Mouse (Mus musculus) liver, embryonic 16.5 days (tissue): ENCODE measurements at regions not wholly inside any gene's neighbourhood (a gene's known extent, or its start where the extent isn't known, plus 50 kb on each side); places are given as distances from the start of the nearest gene placed in this dataset.

Experiments
- ATAC-seq: fragments of 200-750 bp; cut with Nextera tagmentation; 2 replicates; pipeline ENCODE4 v1.8.0; 2017; ENCODE audit warnings: low read depth, mild to moderate bottlenecking, moderate number of reproducible peaks, moderate library complexity
- H3K27ac ChIP-seq: fragments of 300-500 bp; sonication (generic); 2 replicates; pipeline ENCODE4 v1.5.1; 2014; ENCODE audit warnings: mild to moderate bottlenecking, low read length
- H3K27me3 ChIP-seq: fragments of 300-500 bp; sonication (generic); 2 replicates; pipeline ENCODE4 v1.6.1; 2014; ENCODE audit warnings: low read depth, low read length, mixed read lengths; ENCODE audit not compliant: control insufficient read depth, insufficient read depth
- H3K36me3 ChIP-seq: fragments of 300-500 bp; sonication (generic); 2 replicates; pipeline ENCODE4 v1.6.1; 2014; ENCODE audit warnings: mild to moderate bottlenecking; ENCODE audit not compliant: control insufficient read depth, insufficient read depth
- H3K4me1 ChIP-seq: fragments of 300-500 bp; sonication (generic); 2 replicates; pipeline ENCODE4 v1.6.1; 2014; ENCODE audit warnings: low read depth, low read length, mixed read lengths; ENCODE audit not compliant: control insufficient read depth
- H3K4me2 ChIP-seq: fragments of 300-500 bp; sonication (generic); 2 replicates; pipeline ENCODE4 v1.6.1; 2014; ENCODE audit warnings: low read depth, low read length, mixed read lengths
- H3K4me3 ChIP-seq: fragments of 300-500 bp; sonication (generic); 2 replicates; pipeline ENCODE4 v1.5.1; 2014; ENCODE audit warnings: low read depth, mild to moderate bottlenecking, low read length
- H3K9ac ChIP-seq: fragments of 300-500 bp; sonication (generic); 2 replicates; pipeline ENCODE4 v1.6.1; 2014; ENCODE audit warnings: low read depth, low read length
- H3K9me3 ChIP-seq: fragments of 300-500 bp; sonication (generic); replicated peaks from 2 replicates; pipeline ENCODE4 v1.6.1; 2016; ENCODE audit warnings: low read length; ENCODE audit not compliant: control insufficient read depth
- WGBS: fragments of 180-500 bp; shearing (Covaris S2); extraction: QIAGEN DNeasy Blood & Tissue Kit; methylation state at CpG from one replicate; pipeline ENCODE4 v1.1.7; 2014; ENCODE audit not compliant: insufficient replicate concordance; 5-methylcytosine and 5-hydroxymethylcytosine counted together

- Histone ChIP-seq H3K4me2 (no peak overlapping the region), H3K27me3 (no peaks in the 10 kb centered on the region), H3K4me3 (no peak overlapping the region), H3K36me3 (no peaks in the 10 kb centered on the region), H3K27ac (no peak overlapping the region), H3K9me3 (no peaks in the 10 kb centered on the region), H3K4me1 (no peaks in the 10 kb centered on the region), H3K9ac (no peak overlapping the region)
- 62% methylated on average over 4 of the region's 4 CpGs for WGBS
- ATAC-seq: no peak
These were observed 176.8 kb upstream of the Irx5 start for GRCm38 (mm10) chr8:92180651-92181050.

GRCm38 (mm10) chr8:92179327-92179726, 178.1 kb upstream of the Irx5 start:
- Histone ChIP-seq H3K27me3 (no peaks in the 10 kb centered on the region), H3K9me3 (no peaks in the 10 kb centered on the region), H3K4me3 (no peak overlapping the region), H3K9ac (no peak overlapping the region), H3K4me1 (no peaks in the 10 kb centered on the region), H3K36me3 (no peaks in the 10 kb centered on the region), H3K27ac (no peak overlapping the region), H3K4me2 (no peak overlapping the region)
- 56% methylated on average over 2 of the region's 2 CpGs for WGBS
- no peak for ATAC-seq

- H3K27me3 ChIP-seq: no peaks in the 10 kb centered on the region
- ATAC-seq: no peak
- no peak overlapping the region for H3K27ac ChIP-seq
- no peak overlapping the region for H3K9ac ChIP-seq
- H3K36me3 ChIP-seq: no peaks in the 10 kb centered on the region
- H3K4me1 ChIP-seq: no peaks in the 10 kb centered on the region
- WGBS: 76% methylated on average over 5 of the region's 5 CpGs
- no peaks in the 10 kb centered on the region for H3K9me3 ChIP-seq
- H3K4me3 ChIP-seq: no peak overlapping the region
- no peak overlapping the region for H3K4me2 ChIP-seq
These were observed 181.3 kb upstream of the Irx5 start for GRCm38 (mm10) chr8:92176101-92176500.

GRCm38 (mm10) chr8:92174106-92174505, 183.3 kb upstream of the Irx5 start:
- Histone ChIP-seq H3K4me1 (no peaks in the 10 kb centered on the region), H3K36me3 (no peaks in the 10 kb centered on the region), H3K27ac (no peak overlapping the region), H3K4me3 (no peak overlapping the region), H3K4me2 (no peak overlapping the region), H3K9me3 (no peaks in the 10 kb centered on the region), H3K27me3 (no peaks in the 10 kb centered on the region), H3K9ac (no peak overlapping the region)
- no peak for ATAC-seq
- WGBS: 40% methylated on average over 2 of the region's 2 CpGs

GRCm38 (mm10) chr8:92171578-92171977, 185.8 kb upstream of the Irx5 start:
- no peak for ATAC-seq
- 29% methylated on average over 2 of the region's 2 CpGs for WGBS
- no peaks in the 10 kb centered on the region for H3K36me3 ChIP-seq
- H3K9ac ChIP-seq: no peak overlapping the region
- H3K4me2 ChIP-seq: no peak overlapping the region
- H3K27me3 ChIP-seq: no peaks in the 10 kb centered on the region
- H3K4me3 ChIP-seq: no peak overlapping the region
- H3K27ac ChIP-seq: no peak overlapping the region
- H3K4me1 ChIP-seq: no peaks in the 10 kb centered on the region
- no peaks in the 10 kb centered on the region for H3K9me3 ChIP-seq

GRCm38 (mm10) chr8:92167340-92167783, 190.1 kb upstream of the Irx5 start:
- no peak overlapping the region for H3K4me2 ChIP-seq
- WGBS: 42% methylated on average over 4 of the region's 4 CpGs
- ATAC-seq: no peak
- H3K4me3 ChIP-seq: no peak overlapping the region
- no peaks in the 10 kb centered on the region for H3K36me3 ChIP-seq
- H3K9ac ChIP-seq: no peak overlapping the region
- H3K9me3 ChIP-seq: no peaks in the 10 kb centered on the region
- no peaks in the 10 kb centered on the region for H3K27me3 ChIP-seq
- H3K4me1 ChIP-seq: no peaks in the 10 kb centered on the region
- H3K27ac ChIP-seq: no peak overlapping the region

GRCm38 (mm10) chr8:92165306-92165705, 192.1 kb upstream of the Irx5 start:
- WGBS: 63% methylated on average over 6 of the region's 6 CpGs

GRCm38 (mm10) chr8:92164496-92164895, 192.9 kb upstream of the Irx5 start:
- Histone ChIP-seq H3K9ac (no peak overlapping the region), H3K36me3 (no peaks in the 10 kb centered on the region), H3K4me2 (no peak overlapping the region), H3K4me3 (no peak overlapping the region), H3K4me1 (no peaks in the 10 kb centered on the region), H3K27ac (no peak overlapping the region), H3K9me3 (no peaks in the 10 kb centered on the region; the same call in 1 of the 2 replicates), H3K27me3 (no peaks in the 10 kb centered on the region)
- ATAC-seq: no peak
- 80% methylated on average over 4 of the region's 4 CpGs for WGBS

More at GRCm38 (mm10) chr8:92165306-92165705, 192.1 kb upstream of the Irx5 start:
- Histone ChIP-seq H3K36me3 (no peaks in the 10 kb centered on the region), H3K4me1 (no peaks in the 10 kb centered on the region), H3K27ac (no peak overlapping the region), H3K4me2 (no peak overlapping the region), H3K27me3 (no peaks in the 10 kb centered on the region), H3K4me3 (no peak overlapping the region), H3K9me3 (no peaks in the 10 kb centered on the region; the same call in 1 of the 2 replicates), H3K9ac (no peak overlapping the region)
- no peak for ATAC-seq

- Histone ChIP-seq H3K27me3 (no peaks in the 10 kb centered on the region), H3K36me3 (no peaks in the 10 kb centered on the region), H3K9me3 (no peaks in the 10 kb centered on the region; the same call in 1 of the 2 replicates), H3K4me2 (no peak overlapping the region), H3K9ac (no peak overlapping the region), H3K27ac (no peak overlapping the region), H3K4me3 (no peak overlapping the region), H3K4me1 (no peaks in the 10 kb centered on the region)
- no peak for ATAC-seq
- WGBS: 54% methylated on average over 2 of the region's 2 CpGs
These were observed 196.4 kb upstream of the Irx5 start for GRCm38 (mm10) chr8:92161002-92161401.
